Mouse (Mus musculus) cerebellum, postnatal 36 days (tissue): ENCODE measurements around the gene Olfr632.
"Not testable (repeated sequence)": the region's sequence is repeated elsewhere in the genome, so short reads cannot be mapped to it uniquely, and the experiment has no call there.

ENCODE experiments used
- DNase-seq, 2 experiments: peaks; one replicate each; pipeline ENCODE4 v3.0.0; 2021 to 2022; ENCODE audit warnings: mixed read lengths in 2 of 2

The Olfr632 gene

GRCm38 (mm10) chr7:103934264-103934663 is at the start of gene Olfr632:
Gene Olfr632, plus strand, starts transcription at chr7:103934347.
- no peak for DNase-seq

- DNase-seq, result no peak
Observed at GRCm38 (mm10) chr7:103886152-103886551, 48.0 kb upstream of the Olfr632 start, which contains the start of gene Olfr66. Gene Olfr66, minus strand, starts transcription at chr7:103886252.

DNA sequence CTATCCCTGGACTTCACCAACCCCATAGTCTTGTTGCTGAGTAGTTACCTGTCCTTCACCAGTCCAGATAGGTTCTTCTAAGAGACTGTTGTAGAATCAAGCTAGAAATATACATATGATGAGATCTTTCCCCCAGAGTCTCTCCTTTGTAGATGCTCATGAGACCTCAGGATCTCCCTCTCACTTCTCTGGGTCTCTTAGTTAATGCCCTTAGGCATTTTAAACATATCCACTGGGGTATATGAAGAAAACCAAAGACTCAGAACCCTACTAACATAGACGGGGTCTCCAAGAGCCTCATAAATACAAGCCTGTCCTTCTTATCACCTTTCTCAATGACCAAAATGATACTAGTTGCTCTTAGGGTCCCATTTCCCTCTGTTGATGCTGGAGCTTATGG is 39.8 kb upstream of the Olfr632 start, which contains the start of gene Olfr64:
TSS of gene Olfr64 (minus strand) at position 101 of the 400 bp plus-strand sequence.
- DNase-seq, result no peak

- no peak for DNase-seq
Observed at GRCm38 (mm10) chr7:103903187-103903586, 31.0 kb upstream of the Olfr632 start, which contains the start of gene Olfr65. Gene Olfr65, plus strand, starts transcription at chr7:103903487.

DNA sequence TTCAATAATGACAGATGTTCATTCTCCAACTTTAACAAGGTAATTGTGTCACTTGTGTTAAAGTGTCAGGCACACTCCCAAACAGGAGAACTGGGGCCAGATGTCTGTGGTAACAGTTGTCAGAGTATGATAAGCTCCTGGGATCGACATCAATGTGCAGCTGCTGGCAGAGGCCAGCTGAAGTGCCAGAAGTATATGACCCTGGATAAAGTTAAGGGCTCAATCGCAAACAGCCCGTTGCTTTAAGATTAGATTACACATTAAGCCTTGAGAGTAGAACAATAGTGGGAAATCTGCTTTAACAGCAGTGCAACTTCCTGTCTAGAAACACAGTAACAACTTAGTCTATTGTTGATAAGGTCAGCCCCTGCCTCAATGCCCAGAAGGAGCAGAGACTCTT is 24.1 kb upstream of the Olfr632 start:
- no peak for DNase-seq

DNA sequence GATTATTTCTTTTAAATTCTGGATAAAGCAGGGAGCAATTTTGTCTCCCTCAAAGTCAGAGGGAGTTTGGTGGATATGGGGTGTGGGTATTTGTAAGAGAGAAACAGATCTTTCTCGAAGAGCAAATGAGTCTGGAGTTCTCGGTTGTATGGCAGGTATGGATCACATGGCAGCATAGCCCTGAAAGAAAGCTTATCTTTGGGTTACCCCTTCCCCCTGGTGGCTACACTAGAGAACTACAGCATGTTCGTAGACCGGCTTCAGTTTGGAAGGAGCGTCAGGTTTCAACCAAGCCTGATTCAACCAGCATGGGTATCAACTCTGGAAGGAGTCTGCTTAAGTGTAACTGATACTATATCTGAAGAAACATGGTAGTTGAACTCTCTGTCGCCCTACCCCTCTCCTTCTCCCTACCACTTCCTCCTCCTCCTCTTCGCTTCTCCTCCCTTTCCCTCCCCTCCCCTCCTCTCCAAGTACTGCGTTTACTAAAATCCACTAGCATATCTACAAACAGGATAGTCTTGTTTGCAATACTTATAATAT is 21.1 kb upstream of the Olfr632 start:
- no peak for DNase-seq

- no peak for DNase-seq
Observed at GRCm38 (mm10) chr7:103915338-103915737, 18.8 kb upstream of the Olfr632 start.

GRCm38 (mm10) chr7:103928525-103928924 is 5.6 kb upstream of the Olfr632 start, which contains the start of gene Olfr631:
Gene Olfr631, plus strand, starts transcription at chr7:103928825.
- no peak for DNase-seq

- DNase-seq, result no peak
Observed at GRCm38 (mm10) chr7:103942730-103943129, 8.6 kb downstream of the Olfr632 start.

GRCm38 (mm10) chr7:103944137-103944536 is 10.0 kb downstream of the Olfr632 start, which contains the start of gene Olfr633:
Gene Olfr633, plus strand, starts transcription at chr7:103944437.
- no peak for DNase-seq

GRCm38 (mm10) chr7:103966873-103967272 is 32.7 kb downstream of the Olfr632 start:
- DNase-seq, result not testable (repeated sequence)

GRCm38 (mm10) chr7:103970852-103971251 is 36.7 kb downstream of the Olfr632 start, which contains the start of gene Olfr635:
Gene Olfr635, plus strand, starts transcription at chr7:103971152.
- no peak for DNase-seq

GRCm38 (mm10) chr7:103971782-103972181 is 37.6 kb downstream of the Olfr632 start:
- no peak for DNase-seq
